Mouse (Mus musculus): ENCODE measurements around the gene C130050O18Rik. TPM values are rescaled to one million over a fixed set of nuclear protein-coding genes. Genes with fewer than 3 reads are reported as not detected.

The C130050O18Rik gene
- polyA plus RNA-seq, 1 experiment = 0.33 TPM

DNA sequence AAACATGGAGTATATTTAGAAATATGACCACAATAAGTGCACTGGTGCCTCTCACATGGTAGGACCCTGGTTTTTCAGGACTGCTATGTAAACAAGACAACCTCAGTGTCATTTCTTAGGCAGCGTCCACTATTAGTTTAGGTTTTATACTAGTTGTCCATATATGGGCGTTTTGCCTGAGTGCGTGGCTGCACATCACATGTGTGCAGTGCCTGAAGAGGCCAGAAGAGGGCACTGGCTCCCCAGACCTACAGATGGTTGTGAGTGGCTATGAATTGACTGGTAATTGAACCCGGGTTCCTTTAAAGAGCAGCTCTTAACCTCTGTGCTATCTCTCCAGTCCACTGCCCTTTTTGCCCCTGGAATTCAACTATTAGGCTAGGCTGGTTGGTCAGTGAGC, 11.9 kb downstream of the C130050O18Rik start:
- TF ChIP-seq POLR2A (IDR thresholded peaks at IDR 0.05; ENCODE audit: borderline replicate concordance, extremely low read depth, insufficient read depth, insufficient read length, poor library complexity, severe bottlenecking) (no peak), CTCF (IDR thresholded peaks at IDR 0.05; ENCODE audit: borderline replicate concordance, extremely low read depth, insufficient read depth, insufficient read length) (peak; percentile 49; the same call in 1 of the 2 replicates)
- DNase-seq (ENCODE audit: low read depth) = no peak

DNA sequence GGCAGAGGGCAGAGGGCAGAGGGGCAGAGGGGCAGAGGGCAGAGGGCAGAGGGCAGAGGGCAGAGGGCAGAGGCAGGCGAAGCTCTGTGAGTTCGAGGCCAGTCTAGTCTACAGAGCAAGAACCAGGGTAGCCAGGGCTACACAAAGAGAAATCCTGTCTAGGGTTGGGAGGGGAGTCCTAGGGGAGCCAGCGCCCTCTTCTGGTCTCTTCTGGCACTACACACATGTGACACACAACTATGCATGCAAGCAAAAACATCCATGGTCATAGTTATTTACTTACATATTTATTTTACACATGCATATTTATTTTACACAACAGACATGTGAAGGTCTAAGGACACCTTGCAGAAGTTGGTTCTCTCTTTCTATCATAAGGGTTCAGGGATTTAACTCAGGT, 12.4 kb downstream of the C130050O18Rik start:
- TF ChIP-seq POLR2A (IDR thresholded peaks at IDR 0.05; ENCODE audit: borderline replicate concordance, extremely low read depth, insufficient read depth, insufficient read length, poor library complexity, severe bottlenecking) (no peak), CTCF (IDR thresholded peaks at IDR 0.05; ENCODE audit: borderline replicate concordance, extremely low read depth, insufficient read depth, insufficient read length) (peak; percentile 31; the same call in 1 of the 2 replicates)
- no peak for DNase-seq (ENCODE audit: low read depth)

GRCm38 (mm10) chr5:139418110-139418509, 13.0 kb downstream of the C130050O18Rik start:
- peak; percentile 53 for DNase-seq (ENCODE audit: low read depth)
- TF ChIP-seq POLR2A (IDR thresholded peaks at IDR 0.05; ENCODE audit: borderline replicate concordance, extremely low read depth, insufficient read depth, insufficient read length, poor library complexity, severe bottlenecking) = no peak

DNA sequence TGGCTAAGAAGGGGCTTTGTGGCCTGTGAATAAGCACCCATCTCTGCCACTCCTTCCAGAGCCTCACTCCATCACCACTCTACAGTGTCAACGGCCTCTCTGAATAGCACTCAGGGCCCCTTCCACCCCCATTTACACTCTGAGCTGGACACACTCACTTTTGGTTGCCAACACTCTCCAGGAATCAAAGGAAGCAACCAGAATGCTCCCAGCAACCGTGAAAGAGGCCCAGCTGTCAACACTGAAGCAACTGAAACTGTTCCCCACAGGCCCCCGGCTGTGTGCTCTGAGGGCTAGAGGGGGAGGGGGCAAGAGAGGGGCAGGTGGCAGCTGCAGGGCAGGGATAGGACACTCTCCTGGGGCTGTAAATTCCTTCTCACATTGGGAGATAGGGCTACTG, 13.6 kb downstream of the C130050O18Rik start:
- DNase-seq (ENCODE audit: low read depth) = peak; percentile 90
- TF ChIP-seq POLR2A (IDR thresholded peaks at IDR 0.05; ENCODE audit: borderline replicate concordance, extremely low read depth, insufficient read depth, insufficient read length, poor library complexity, severe bottlenecking) (no peak), CTCF (IDR thresholded peaks at IDR 0.05; ENCODE audit: borderline replicate concordance, extremely low read depth, insufficient read depth, insufficient read length) (no peak)

- peak; percentile 86 for DNase-seq (ENCODE audit: low read depth)
- TF ChIP-seq POLR2A (IDR thresholded peaks at IDR 0.05; ENCODE audit: borderline replicate concordance, extremely low read depth, insufficient read depth, insufficient read length, poor library complexity, severe bottlenecking) = no peak
- no peak for TF ChIP-seq CTCF (IDR thresholded peaks at IDR 0.05; ENCODE audit: borderline replicate concordance, extremely low read depth, insufficient read depth, insufficient read length)
Observed at GRCm38 (mm10) chr5:139423026-139423865, 18.2 kb downstream of the C130050O18Rik start, which contains the start of gene Gper1. Gene Gper1, plus strand, starts transcription at chr5:139423151.

DNA sequence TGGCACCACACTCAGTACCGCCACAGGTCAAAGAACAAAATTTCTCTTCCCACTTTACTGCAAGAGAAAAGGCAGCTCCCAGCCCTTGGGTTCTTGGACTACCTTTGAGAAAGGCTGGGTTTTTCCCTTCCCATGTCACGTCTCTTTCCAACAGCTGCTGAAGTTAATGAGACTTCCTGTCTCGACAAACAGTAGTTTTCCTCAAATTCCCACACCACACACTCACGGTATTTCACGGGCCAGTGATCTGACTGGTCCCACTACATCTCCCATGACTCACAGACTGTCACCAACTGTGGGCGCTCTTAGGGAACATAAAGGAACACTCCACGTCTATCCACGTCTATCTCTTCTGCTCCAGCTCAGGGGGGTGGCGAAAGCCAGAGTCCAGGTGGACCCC, 20.1 kb downstream of the C130050O18Rik start:
- TF ChIP-seq POLR2A (IDR thresholded peaks at IDR 0.05; ENCODE audit: borderline replicate concordance, extremely low read depth, insufficient read depth, insufficient read length, poor library complexity, severe bottlenecking) (no peak), CTCF (IDR thresholded peaks at IDR 0.05; ENCODE audit: borderline replicate concordance, extremely low read depth, insufficient read depth, insufficient read length) (no peak)
- DNase-seq (ENCODE audit: low read depth) = no peak

DNA sequence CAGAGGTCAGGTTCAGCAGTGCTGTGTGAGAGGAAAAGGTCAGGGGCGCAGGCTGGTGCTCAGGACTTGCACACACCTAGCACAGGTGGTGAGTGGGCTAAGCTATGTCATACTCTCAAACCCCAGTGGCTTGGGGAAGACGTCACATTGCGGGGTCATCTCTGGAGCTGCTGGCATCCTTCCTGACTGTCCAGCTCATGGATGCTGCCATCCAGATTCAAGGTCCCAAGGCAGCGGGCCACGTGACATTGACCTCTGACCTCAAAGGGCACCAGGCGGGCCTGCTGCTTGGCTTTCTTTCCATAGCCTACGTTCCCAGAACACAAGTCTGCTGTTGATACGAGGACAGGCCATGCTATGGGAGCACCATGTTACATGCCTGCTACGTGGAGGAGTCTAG, 21.9 kb downstream of the C130050O18Rik start:
- TF ChIP-seq CTCF (IDR thresholded peaks at IDR 0.05; ENCODE audit: borderline replicate concordance, extremely low read depth, insufficient read depth, insufficient read length) = no peak
- no peak for TF ChIP-seq POLR2A (IDR thresholded peaks at IDR 0.05; ENCODE audit: borderline replicate concordance, extremely low read depth, insufficient read depth, insufficient read length, poor library complexity, severe bottlenecking)
- DNase-seq (ENCODE audit: low read depth) = no peak

- peak; percentile 60 for DNase-seq (ENCODE audit: low read depth)
- TF ChIP-seq POLR2A (IDR thresholded peaks at IDR 0.05; ENCODE audit: borderline replicate concordance, extremely low read depth, insufficient read depth, insufficient read length, poor library complexity, severe bottlenecking) (no peak), CTCF (IDR thresholded peaks at IDR 0.05; ENCODE audit: borderline replicate concordance, extremely low read depth, insufficient read depth, insufficient read length) (no peak)
Observed at GRCm38 (mm10) chr5:139427989-139428388, 22.9 kb downstream of the C130050O18Rik start.

GRCm38 (mm10) chr5:139429818-139430341, 24.8 kb downstream of the C130050O18Rik start:
- peak; percentile 80 for DNase-seq (ENCODE audit: low read depth)
- TF ChIP-seq CTCF (IDR thresholded peaks at IDR 0.05; ENCODE audit: borderline replicate concordance, extremely low read depth, insufficient read depth, insufficient read length) = no peak
- no peak for TF ChIP-seq POLR2A (IDR thresholded peaks at IDR 0.05; ENCODE audit: borderline replicate concordance, extremely low read depth, insufficient read depth, insufficient read length, poor library complexity, severe bottlenecking)

- peak; percentile 75 for DNase-seq (ENCODE audit: low read depth)
- TF ChIP-seq POLR2A (IDR thresholded peaks at IDR 0.05; ENCODE audit: borderline replicate concordance, extremely low read depth, insufficient read depth, insufficient read length, poor library complexity, severe bottlenecking) (no peak), CTCF (IDR thresholded peaks at IDR 0.05; ENCODE audit: borderline replicate concordance, extremely low read depth, insufficient read depth, insufficient read length) (no peak)
Observed at GRCm38 (mm10) chr5:139432333-139432732, 27.3 kb downstream of the C130050O18Rik start.

GRCm38 (mm10) chr5:139432747-139433508, 27.8 kb downstream of the C130050O18Rik start:
- no peak for DNase-seq (ENCODE audit: low read depth)
- no peak for TF ChIP-seq CTCF (IDR thresholded peaks at IDR 0.05; ENCODE audit: borderline replicate concordance, extremely low read depth, insufficient read depth, insufficient read length)
- no peak for TF ChIP-seq POLR2A (IDR thresholded peaks at IDR 0.05; ENCODE audit: borderline replicate concordance, extremely low read depth, insufficient read depth, insufficient read length, poor library complexity, severe bottlenecking)

Measured in brain, embryonic 14.5 days (tissue).